Mouse (Mus musculus): ENCODE data around the gene Gm20867. TPM values are rescaled to one million over a fixed set of nuclear protein-coding genes. Genes with fewer than 3 reads are reported as not detected.

The Gm20867 gene
- not detected for polyA plus RNA-seq (2014; fragmentation: Illumina TruSeq; extraction: RNeasy Lipid Tissue Mini Kit (QIAGEN cat#74804); ENCODE audit: insufficient read depth, low read depth, low replicate concordance)

DNA sequence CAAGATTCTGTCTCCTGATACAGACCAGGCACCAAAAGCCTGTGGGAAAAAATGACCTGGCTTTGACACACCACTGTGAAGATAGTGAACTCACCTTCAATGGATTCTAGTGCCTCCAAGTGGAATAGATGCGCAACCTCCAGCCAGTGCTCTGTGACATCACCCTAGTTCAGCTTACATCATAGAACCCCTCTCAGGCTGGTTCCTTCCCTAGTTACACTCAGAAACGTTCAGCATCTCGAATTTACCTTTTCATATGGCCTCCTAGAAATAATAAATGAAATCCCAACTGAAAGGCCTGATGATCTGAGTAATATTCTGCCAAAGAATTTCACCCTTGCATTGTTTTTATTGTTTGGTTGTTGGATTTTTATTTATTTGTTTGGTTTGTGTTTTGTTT, at the start of gene Gm20867:
Gm20867 (minus strand) TSS at position 101 of the 400 bp plus-strand sequence.

Other genes with a start within 250 kb of the Gm20867 start
- gene Gm29564, start 249.8 kb upstream of the Gm20867 start, polyA plus RNA-seq (2014; fragmentation: Illumina TruSeq; extraction: RNeasy Lipid Tissue Mini Kit (QIAGEN cat#74804); ENCODE audit: insufficient read depth, low read depth, low replicate concordance), result not detected

Measured in lung, adult 10 weeks (tissue).